Mouse (Mus musculus) liver, embryonic 11.5 days (tissue): ENCODE results near the gene Sec24c. TPM values are rescaled to one million over a fixed set of nuclear protein-coding genes. Genes with fewer than 3 reads are reported as not detected.

Experiments
- ATAC-seq: fragments of 200-750 bp; cut with Nextera tagmentation; replicated peaks from 2 replicates; pipeline ENCODE4 v1.8.0; 2017; ENCODE audit warnings: moderate number of reproducible peaks, mild to moderate bottlenecking, moderate TSS enrichment, moderate library complexity; ENCODE audit not compliant: low FRiP score
- DNase-seq: peaks from one replicate; pipeline ENCODE4 v3.0.0-alpha.2; 2017; ENCODE audit warnings: low spot score
- H3K27ac ChIP-seq: fragments of 300-500 bp; sonication (generic); 2 replicates; pipeline ENCODE4 v1.5.1; 2014; ENCODE audit warnings: mild to moderate bottlenecking, low read depth, low read length, control low read depth
- H3K27me3 ChIP-seq: fragments of 300-500 bp; sonication (generic); replicated peaks from 2 replicates; pipeline ENCODE4 v1.6.1; 2014; ENCODE audit warnings: low read length, mixed read lengths; ENCODE audit not compliant: control insufficient read depth, insufficient read depth
- H3K36me3 ChIP-seq: fragments of 300-500 bp; sonication (generic); 2 replicates; pipeline ENCODE4 v1.6.1; 2014; ENCODE audit warnings: mild to moderate bottlenecking, low read length, moderate library complexity, mixed read lengths; ENCODE audit not compliant: control insufficient read depth, insufficient read depth
- H3K4me1 ChIP-seq: fragments of 300-500 bp; sonication (generic); replicated peaks from 2 replicates; pipeline ENCODE4 v1.6.1; 2014; ENCODE audit warnings: low read length, mixed read lengths; ENCODE audit not compliant: control insufficient read depth, insufficient read depth
- H3K4me2 ChIP-seq: fragments of 300-500 bp; sonication (generic); 2 replicates; pipeline ENCODE4 v1.6.1; 2014; ENCODE audit warnings: mild to moderate bottlenecking, control low read depth, moderate library complexity
- H3K4me3 ChIP-seq: fragments of 300-500 bp; sonication (generic); 2 replicates; pipeline ENCODE4 v1.5.1; 2014; ENCODE audit warnings: low read depth, low read length, control low read depth
- H3K9ac ChIP-seq: fragments of 300-500 bp; sonication (generic); 2 replicates; pipeline ENCODE4 v1.6.1; 2014; ENCODE audit warnings: low read depth, low read length, control low read depth
- H3K9me3 ChIP-seq: fragments of 300-500 bp; sonication (generic); 2 replicates; pipeline ENCODE4 v1.6.1; 2016; ENCODE audit warnings: low read length, inconsistent platforms, mixed read lengths; ENCODE audit not compliant: control insufficient read depth
- WGBS: fragments of 180-500 bp; shearing (Covaris S2); extraction: QIAGEN DNeasy Blood & Tissue Kit; methylation state at CpG from one replicate; pipeline ENCODE4 v1.1.7; 2014; 5-methylcytosine and 5-hydroxymethylcytosine counted together
- polyA plus RNA-seq: library from polyadenylated mRNA; unstranded; fragments of >200 nt; fragmentation: Nextera tagmentation; extraction: Ambion mirVana; gene quantifications from 2 replicates; pipeline ENCODE4 v1.2.1, GENCODE M21; 2014

Gene Sec24c
- polyA plus RNA-seq, 1 experiment from 2014 or later, result 85.5 TPM

- ATAC-seq (no peak), DNase-seq (no peak)
- peaks cover 79% of the 10 kb centered on the region for H3K36me3 ChIP-seq
- H3K27ac ChIP-seq, result no peak overlapping the region
- no peaks in the 10 kb centered on the region for H3K27me3 ChIP-seq
- H3K4me1 ChIP-seq, result no peaks in the 10 kb centered on the region
- no peaks in the 10 kb centered on the region for H3K9me3 ChIP-seq
- 95% methylated on average over 3 of the region's 3 CpGs for WGBS
- no peak overlapping the region for H3K4me2 ChIP-seq
- no peak overlapping the region for H3K4me3 ChIP-seq
- no peak overlapping the region for H3K9ac ChIP-seq
These were observed 12.5 kb downstream of the Sec24c start for GRCm38 (mm10) chr14:20686576-20686975.

- no peak overlapping the region for H3K27ac ChIP-seq
- ATAC-seq, result no peak
- H3K9ac ChIP-seq, result no peak overlapping the region
- WGBS, result 76% methylated on average over 2 of the region's 2 CpGs
- H3K27me3 ChIP-seq, result no peaks in the 10 kb centered on the region
- peaks cover 6% of the 10 kb centered on the region; the same call in 1 of the 2 replicates for H3K4me1 ChIP-seq
- DNase-seq, result no peak
- peaks cover 83% of the 10 kb centered on the region for H3K36me3 ChIP-seq
- H3K4me2 ChIP-seq, result no peak overlapping the region
- no peaks in the 10 kb centered on the region for H3K9me3 ChIP-seq
- H3K4me3 ChIP-seq, result no peak overlapping the region
These were observed 14.9 kb downstream of the Sec24c start for GRCm38 (mm10) chr14:20689009-20689408.

GRCm38 (mm10) chr14:20691772-20692171 lies 17.7 kb downstream of the Sec24c start:
- H3K9ac ChIP-seq, result no peak overlapping the region
- no peak overlapping the region for H3K4me2 ChIP-seq
- peaks cover 23% of the 10 kb centered on the region for H3K4me1 ChIP-seq
- ATAC-seq, result no peak
- H3K4me3 ChIP-seq, result no peak overlapping the region
- H3K27me3 ChIP-seq, result no peaks in the 10 kb centered on the region
- H3K27ac ChIP-seq, result no peak overlapping the region
- 90% methylated on average over 6 of the region's 6 CpGs for WGBS
- no peaks in the 10 kb centered on the region for H3K9me3 ChIP-seq
- no peak for DNase-seq
- peaks cover 63% of the 10 kb centered on the region for H3K36me3 ChIP-seq

- H3K36me3 ChIP-seq, result peaks cover 52% of the 10 kb centered on the region
- DNase-seq, result no peak
- H3K27me3 ChIP-seq, result no peaks in the 10 kb centered on the region
- 75% methylated on average over 10 of the region's 10 CpGs for WGBS
- no peak for ATAC-seq
- H3K9ac ChIP-seq, result no peak overlapping the region
- peak overlapping the region; percentile 73; the same call in 1 of the 2 replicates for H3K4me3 ChIP-seq
- peak overlapping the region; percentile 74 for H3K4me2 ChIP-seq
- peak overlapping the region; percentile 97 for H3K27ac ChIP-seq
- no peaks in the 10 kb centered on the region for H3K9me3 ChIP-seq
- peaks cover 37% of the 10 kb centered on the region for H3K4me1 ChIP-seq
These were observed 19.5 kb downstream of the Sec24c start for GRCm38 (mm10) chr14:20693589-20694101.

GRCm38 (mm10) chr14:20694185-20694883 lies 20.2 kb downstream of the Sec24c start:
- Histone ChIP-seq H3K27ac (peak overlapping the region; percentile 97), H3K4me3 (peak overlapping the region; percentile 73), H3K36me3 (peaks cover 46% of the 10 kb centered on the region), H3K4me1 (peaks cover 40% of the 10 kb centered on the region), H3K9ac (peak overlapping the region; percentile 89), H3K4me2 (peak overlapping the region; percentile 74), H3K9me3 (no peaks in the 10 kb centered on the region), H3K27me3 (no peaks in the 10 kb centered on the region)
- WGBS, result 45% methylated on average over 13 of the region's 13 CpGs
- ATAC-seq (peak; percentile 33), DNase-seq (no peak)

GRCm38 (mm10) chr14:20694884-20695760 lies 21.0 kb downstream of the Sec24c start, which contains the start of gene Fut11:
TSS of gene Fut11 (plus strand) at chr14:20694968.
- peaks cover 44% of the 10 kb centered on the region for H3K4me1 ChIP-seq
- peak; percentile 87 for ATAC-seq
- peak; percentile 87 for DNase-seq

GRCm38 (mm10) chr14:20695761-20696520 lies 21.8 kb downstream of the Sec24c start:
- Histone ChIP-seq H3K36me3 (peaks cover 33% of the 10 kb centered on the region), H3K4me2 (peak overlapping the region; percentile 74), H3K27me3 (no peaks in the 10 kb centered on the region), H3K4me3 (peak overlapping the region; percentile 73), H3K9ac (peak overlapping the region; percentile 89), H3K4me1 (peaks cover 51% of the 10 kb centered on the region), H3K9me3 (no peaks in the 10 kb centered on the region), H3K27ac (peak overlapping the region; percentile 97)
- DNase-seq (no peak), ATAC-seq (no peak)
- WGBS, result 21% methylated on average over 27 of the region's 27 CpGs

More at GRCm38 (mm10) chr14:20694884-20695760, 21.0 kb downstream of the Sec24c start, which contains the start of gene Fut11:
- H3K27ac ChIP-seq, result peak within 1 kb of the TSS; percentile 97
- H3K36me3 ChIP-seq, result peaks cover 38% of the 10 kb centered on the region
- H3K27me3 ChIP-seq, result no peaks in the 10 kb centered on the region
- peak within 1 kb of the TSS; percentile 73 for H3K4me3 ChIP-seq
- peak within 1 kb of the TSS; percentile 74 for H3K4me2 ChIP-seq
- peak within 1 kb of the TSS; percentile 89 for H3K9ac ChIP-seq
- H3K9me3 ChIP-seq, result no peaks in the 10 kb centered on the region
- WGBS, result under 1% methylated on average over 111 of the region's 111 CpGs

- peaks cover 23% of the 10 kb centered on the region for H3K36me3 ChIP-seq
- H3K4me2 ChIP-seq, result peak overlapping the region; percentile 74
- WGBS, result 38% methylated on average over 1 of the region's 1 CpGs
- H3K9me3 ChIP-seq, result no peaks in the 10 kb centered on the region
- no peak for ATAC-seq
- no peak for DNase-seq
- H3K27me3 ChIP-seq, result no peaks in the 10 kb centered on the region
- H3K27ac ChIP-seq, result no peak overlapping the region
- peak overlapping the region; percentile 10 for H3K9ac ChIP-seq
- peak overlapping the region; percentile 25; the same call in 1 of the 2 replicates for H3K4me3 ChIP-seq
- H3K4me1 ChIP-seq, result peaks cover 61% of the 10 kb centered on the region
These were observed 22.9 kb downstream of the Sec24c start for GRCm38 (mm10) chr14:20696986-20697385.
